Mouse (Mus musculus) kidney, postnatal 25 days (tissue): ENCODE results near the gene Arl4a.

Experiments used
- DNase-seq, 2 experiments: peaks; one replicate each; pipeline ENCODE4 v3.0.0; 2021; ENCODE audit warnings: mixed read lengths in 2 of 2

Arl4a gene

GRCm38 (mm10) chr12:40008459-40008858 lies 29.4 kb downstream of the Arl4a start:
- DNase-seq = no peak

- no peak for DNase-seq
Measured at GRCm38 (mm10) chr12:40004766-40005165, 33.1 kb downstream of the Arl4a start.

DNA sequence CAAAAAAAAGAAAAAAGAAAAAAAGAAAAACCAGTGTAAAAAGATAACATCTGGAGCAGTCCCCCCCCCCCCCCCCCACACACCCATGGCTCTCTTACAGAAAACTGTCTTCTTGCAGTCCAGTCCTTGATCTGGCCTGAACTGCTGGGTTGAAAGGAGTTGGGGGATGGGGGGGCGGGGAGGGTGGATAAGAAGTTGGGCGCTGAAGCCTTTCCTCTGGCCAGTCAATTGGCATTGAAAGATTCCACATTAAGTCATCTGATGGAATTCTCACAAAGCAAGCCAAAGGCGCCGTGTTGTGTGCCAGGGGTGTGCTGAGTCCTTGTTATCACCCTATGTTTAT lies 39.0 kb downstream of the Arl4a start:
- no peak for DNase-seq

- DNase-seq = peak; percentile 29 to 50
Measured at GRCm38 (mm10) chr12:39998070-39998852, 39.6 kb downstream of the Arl4a start.

DNA sequence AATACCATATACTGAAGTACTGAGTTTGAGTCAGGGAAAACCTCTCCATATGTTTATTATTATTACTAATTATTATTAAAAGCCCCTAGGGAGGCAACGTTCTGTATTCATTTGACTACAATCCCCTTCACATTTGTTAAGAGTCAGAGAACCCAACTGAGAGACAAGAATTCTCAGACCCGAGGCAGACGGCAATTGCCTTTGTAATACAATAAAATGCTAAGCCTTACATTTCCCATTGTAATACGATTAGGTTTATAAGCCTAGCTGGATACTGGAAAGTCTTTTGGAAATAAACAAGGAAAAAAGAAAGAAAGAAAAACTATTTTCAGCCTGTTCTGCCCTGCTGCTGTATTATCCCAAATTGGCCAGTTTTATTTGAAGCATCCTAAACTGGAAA lies 40.2 kb downstream of the Arl4a start:
- no peak for DNase-seq

GRCm38 (mm10) chr12:39996015-39996414 lies 41.8 kb downstream of the Arl4a start:
- DNase-seq = no peak

DNA sequence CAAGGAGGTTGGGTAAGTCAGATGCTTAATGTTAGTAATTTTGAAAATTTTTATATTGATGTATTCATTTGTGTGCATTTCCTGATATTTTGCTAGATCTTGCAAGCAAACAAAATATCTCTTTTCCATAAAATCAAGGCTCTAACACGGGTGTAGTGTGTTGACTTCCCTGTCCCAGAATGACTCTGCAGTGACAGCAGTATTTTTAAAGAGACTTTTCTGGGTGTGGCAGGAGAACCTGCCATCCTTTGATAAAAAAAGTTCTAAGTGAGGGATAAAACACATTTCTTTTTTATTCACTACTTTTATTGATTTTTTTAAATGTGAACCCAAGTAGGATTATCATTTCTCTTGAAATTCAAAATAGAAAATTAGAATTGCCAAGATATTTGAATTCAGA lies 42.2 kb downstream of the Arl4a start:
- no peak for DNase-seq

DNA sequence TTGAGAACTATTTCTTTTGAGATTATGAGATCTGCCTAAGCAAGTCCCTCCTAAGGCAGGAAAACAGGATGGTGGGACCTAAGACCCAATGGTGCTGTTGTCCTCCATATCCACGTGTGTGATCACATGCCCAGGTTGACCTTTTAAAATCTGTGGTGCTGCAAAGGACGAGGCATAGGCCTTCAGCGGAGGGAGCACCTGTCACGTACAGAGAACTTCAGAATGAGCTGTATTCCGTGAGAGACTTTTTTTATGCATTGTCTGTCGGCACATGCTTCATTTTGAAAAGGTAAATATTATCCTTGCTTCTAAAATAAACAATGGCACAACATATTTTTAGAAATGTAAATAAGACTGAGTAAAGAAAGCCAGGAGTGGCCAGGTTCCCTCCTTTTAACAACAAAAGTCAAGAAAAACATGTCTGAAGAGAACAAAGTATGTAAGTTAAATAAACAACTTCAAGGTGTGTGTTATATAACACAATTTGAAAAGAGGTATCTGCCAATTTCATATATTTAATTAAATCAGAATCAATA lies 45.0 kb downstream of the Arl4a start:
- DNase-seq = no peak

GRCm38 (mm10) chr12:39990830-39991780 lies 46.7 kb downstream of the Arl4a start:
- DNase-seq = no peak

- no peak for DNase-seq
Measured at GRCm38 (mm10) chr12:39989136-39989535, 48.7 kb downstream of the Arl4a start.

DNA sequence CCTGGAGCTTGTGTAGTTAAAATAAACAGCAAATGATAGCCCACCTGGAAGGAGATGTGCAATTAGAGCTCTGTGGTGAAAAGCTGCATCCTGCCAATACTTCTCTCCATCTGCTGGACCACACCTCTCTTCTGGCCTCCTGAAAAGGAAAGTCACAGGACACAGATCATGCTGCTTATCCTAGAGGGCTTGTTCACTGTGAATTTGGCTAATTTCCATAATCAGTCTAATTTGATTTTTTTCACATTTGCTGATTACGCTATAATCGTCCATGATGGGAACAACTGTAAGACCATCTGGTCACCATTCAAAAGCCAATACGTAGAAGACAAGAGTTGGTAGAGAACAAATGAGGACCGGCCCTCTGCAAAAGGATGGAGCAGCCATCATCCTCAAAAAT lies 50.6 kb downstream of the Arl4a start:
- no peak for DNase-seq

DNA sequence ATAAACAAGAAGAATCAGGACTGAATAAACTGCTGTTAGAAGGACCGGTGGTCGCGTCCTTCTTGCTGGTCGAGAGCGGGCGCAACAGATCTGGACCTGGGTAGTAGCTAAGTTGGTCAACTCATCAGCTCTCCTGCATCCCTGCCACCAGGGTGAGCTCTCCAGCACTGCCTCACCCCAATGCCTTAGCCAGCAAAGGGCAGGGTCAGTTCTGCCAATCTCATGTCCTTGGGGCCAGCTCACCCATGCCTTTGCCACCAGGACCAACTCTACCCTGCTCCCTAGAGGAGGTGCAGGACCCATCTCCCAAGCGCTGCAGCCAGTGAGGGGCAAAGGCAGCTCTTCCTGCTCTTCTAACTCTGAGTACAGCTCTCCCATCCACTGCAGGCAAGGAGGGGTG lies 52.2 kb downstream of the Arl4a start:
- DNase-seq = no peak

DNA sequence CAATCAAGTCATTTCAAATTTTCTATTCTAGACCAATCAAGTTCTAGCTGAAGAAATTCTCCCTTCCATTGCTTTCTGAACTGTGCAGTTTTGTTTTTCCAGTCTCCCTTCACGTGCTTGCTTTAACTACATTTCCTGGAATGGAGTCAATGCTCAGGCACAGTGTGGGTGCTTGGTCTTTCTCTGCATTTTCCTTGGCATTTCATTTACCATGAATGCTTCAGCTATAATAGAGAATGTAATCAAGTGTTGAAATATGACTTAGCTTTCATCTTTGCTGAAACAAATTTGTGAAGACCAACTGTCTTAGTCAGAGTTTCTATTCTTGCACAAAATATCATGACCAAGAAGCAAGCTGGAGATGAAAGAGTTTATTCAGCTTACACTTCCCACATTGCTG lies 58.0 kb downstream of the Arl4a start:
- no peak for DNase-seq

DNA sequence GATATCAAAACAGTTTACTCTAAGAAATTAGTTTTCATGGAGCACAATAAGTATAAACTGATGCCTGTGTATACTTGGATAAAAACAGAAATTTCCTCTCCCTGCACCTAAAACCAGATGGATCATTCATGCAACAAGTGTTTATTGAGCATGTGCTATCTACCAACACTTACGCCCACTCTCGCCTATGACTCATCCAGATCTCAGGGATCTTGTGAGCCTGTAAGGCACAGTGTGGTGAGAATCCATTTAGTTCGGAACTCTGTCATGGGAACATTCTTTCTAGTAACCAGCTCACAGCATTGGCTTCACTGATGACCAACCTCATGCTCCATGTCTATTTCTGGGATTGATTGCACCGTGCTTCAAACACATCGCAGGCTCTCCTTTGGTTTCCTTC lies 58.8 kb downstream of the Arl4a start:
- no peak for DNase-seq

DNA sequence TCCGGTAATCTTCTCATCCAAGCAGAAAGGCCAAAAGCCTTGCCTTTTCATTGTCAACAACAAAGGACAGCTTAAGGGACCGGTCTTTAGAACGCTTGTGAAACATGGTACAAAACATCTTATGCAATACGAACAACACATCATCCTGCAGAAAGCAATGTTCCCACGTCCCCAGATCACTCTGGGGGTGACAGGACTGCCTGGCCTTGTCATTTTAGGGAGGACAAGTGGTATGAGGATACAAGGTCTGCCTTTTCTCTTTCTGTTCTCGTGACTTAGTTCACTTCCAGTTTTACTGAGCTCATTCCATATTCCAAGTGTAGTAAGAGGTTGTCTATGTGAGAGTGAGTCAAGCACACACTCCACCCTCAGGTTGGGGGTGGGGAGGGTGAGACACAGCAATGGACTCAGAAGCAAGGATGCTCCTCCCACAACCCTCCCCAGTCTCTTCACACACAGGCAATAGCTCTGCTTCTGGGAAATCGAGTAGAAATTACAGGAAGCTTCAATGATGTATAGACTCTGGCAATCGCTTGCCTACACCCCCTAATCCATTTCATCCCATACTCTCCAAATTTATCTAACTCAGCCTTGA lies 59.7 kb downstream of the Arl4a start:
- DNase-seq = no peak

GRCm38 (mm10) chr12:39976426-39976825 lies 61.4 kb downstream of the Arl4a start:
- DNase-seq = no peak

DNA sequence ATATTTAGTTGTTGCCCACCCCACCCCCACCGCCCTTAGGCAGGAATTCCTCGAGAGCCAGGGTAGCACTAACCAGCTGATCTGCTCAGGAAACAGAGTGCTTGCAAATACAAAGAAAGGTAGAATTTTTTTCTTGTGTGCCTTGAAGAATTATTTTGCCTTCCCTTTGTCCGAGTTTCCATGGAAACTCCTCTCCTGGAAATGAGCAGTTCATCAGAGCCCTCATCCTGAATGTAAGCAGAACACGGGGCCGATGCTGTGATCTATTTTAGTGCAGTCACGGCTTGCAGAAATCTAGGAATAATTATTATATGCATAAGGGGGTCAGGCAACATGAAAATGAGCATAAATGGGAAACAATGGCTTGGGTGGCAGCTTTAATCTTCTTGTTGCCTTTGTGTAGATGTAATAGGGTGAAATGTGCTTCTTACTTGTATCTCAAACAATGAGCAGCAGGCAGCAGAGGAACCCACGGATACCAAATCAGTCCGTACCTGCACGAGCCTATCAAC lies 61.9 kb downstream of the Arl4a start:
- DNase-seq = no peak

DNA sequence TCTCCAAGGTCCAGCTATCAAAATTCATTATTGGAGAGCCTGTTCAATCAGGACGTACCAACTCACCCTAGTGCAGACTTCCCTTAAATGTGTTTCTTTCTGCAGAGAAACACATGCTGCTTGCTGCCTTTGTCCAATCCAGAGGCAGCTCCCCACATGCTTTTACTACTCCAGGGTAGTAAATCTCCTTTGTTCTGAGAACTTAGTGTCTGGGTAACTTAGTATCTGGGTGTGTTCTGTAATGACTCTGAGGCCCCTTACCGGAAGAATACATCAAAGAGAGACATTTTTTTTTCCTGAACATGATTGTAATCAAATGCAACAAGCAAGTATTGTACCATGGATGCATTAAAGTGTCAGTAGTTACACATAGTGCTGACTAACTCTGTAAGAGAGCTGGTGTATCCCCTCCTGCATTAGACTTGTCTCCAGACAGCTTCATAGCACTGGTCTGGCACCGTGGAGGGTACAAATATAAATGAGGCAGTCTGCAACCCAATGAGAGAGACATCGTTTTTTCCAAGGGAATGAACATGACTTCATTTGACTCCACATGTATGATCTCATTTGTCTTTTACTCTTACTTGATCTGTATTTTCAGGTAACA lies 62.7 kb downstream of the Arl4a start:
- no peak for DNase-seq

DNA sequence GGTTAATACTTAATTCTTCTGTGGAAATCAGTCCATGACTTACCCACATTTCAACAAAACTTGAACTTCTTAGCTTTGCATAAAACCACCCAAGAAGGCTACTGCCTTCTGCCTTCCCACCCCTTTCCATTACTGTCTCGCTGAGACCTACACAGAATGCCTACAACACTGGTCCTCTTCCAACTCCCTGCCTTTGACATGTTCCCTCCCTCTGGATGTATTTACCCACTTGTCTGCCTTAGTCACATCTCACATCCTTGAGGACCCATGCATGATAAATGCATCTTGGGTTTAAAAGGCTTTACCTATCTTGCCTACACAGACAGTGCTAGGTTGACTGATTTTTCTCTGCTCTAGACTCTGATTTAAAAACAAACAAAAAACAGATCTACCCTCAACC lies 63.6 kb downstream of the Arl4a start:
- no peak for DNase-seq

GRCm38 (mm10) chr12:39969500-39969899 lies 68.3 kb downstream of the Arl4a start:
- no peak for DNase-seq

DNA sequence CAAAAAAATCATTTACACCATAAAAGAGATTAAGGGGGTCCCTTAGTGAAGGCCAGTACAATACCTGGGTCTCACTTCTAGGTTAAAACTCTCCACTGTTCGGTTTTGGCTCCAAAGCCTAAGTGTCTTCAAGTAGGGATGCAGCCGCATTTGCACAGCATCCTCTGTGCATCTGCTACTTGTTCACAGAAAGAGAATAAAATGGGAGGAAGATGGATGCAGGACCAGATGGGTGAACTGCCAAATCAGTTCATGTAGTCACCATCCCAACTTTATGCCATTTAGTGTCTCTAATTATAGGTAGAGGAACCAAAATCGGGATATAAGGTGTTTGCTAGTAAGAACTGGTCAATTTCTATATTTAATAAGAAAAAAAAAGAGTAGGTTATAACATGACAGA lies 69.7 kb downstream of the Arl4a start:
- DNase-seq = no peak

DNA sequence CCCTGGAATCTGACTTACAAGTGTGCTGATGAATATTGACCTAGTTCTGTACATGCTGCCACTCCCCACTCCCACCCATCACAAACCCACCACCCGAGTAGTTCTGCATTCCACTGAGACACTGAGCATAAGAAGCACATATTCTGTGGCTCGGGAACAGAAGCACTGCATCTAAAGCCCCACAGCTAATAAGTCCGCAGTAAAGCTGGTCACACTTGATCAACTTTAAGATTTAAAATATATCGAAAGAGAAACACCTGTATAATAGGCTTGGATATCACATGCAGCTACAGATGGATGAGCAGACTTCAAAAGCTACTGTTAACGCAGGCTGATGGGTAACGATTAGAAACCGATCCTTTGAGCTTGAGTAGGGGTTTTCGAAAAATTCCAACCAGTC lies 78.7 kb downstream of the Arl4a start:
- no peak for DNase-seq
